Mouse (Mus musculus): ENCODE results near the gene Bpifb9b. TPM values are rescaled to one million over a fixed set of nuclear protein-coding genes. Genes with fewer than 3 reads are reported as not detected.
"Not testable (repeated sequence)": the region's sequence is repeated elsewhere in the genome, so short reads cannot be mapped to it uniquely, and the experiment has no call there.

The Bpifb9b gene
- not detected for total RNA-seq (2021)
- long read RNA-seq, experiment 1 = 0 reads
- long read RNA-seq, experiment 2 = 0 reads

DNA sequence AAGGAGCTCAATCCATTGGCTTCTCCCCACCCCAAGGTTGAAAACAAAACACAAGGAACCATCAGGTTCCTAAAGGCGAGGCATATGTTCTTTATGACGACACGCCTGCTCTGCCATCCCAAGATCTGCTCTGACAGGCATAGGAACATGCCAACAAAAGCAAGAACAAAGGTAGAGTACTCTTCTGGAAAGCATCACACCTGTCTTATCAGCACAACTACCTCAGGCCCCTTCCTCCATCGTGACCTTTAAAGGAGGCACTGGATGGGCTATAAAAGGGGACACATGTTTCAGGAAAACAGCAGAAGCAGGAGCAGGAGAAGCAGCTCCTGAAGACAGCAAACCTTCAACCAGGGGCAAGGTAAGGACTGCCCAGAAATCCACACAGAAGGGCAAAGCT is at the start of gene Bpifb9b:
TSS of gene Bpifb9b (plus strand) at position 301 of the 400 bp plus-strand sequence.
- not testable (repeated sequence) for DNase-seq (ENCODE audit: low spot score in 2 of 2)

DNA sequence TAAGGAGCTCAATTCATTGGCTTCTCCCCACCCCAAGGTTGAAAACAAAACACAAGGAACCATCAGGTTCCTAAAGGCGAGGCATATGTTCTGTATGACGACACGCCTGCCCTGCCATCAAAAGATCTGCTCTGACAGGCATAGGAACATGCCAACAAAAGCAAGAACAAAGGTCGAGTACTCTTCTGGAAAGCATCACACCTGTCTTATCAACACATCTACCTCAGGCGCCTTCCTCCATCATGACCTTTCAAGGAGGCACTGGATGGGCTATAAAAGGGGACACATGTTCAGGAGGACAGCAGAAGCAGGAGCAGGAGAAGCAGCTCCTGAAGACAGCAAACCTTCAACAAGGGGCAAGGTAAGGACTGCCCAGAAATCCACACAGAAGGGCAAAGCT is 49.5 kb upstream of the Bpifb9b start, which contains the start of gene Bpifb9a:
TSS of gene Bpifb9a (plus strand) at position 301 of the 400 bp plus-strand sequence.
- DNase-seq (ENCODE audit: low spot score in 2 of 2) = not testable (repeated sequence)

DNA sequence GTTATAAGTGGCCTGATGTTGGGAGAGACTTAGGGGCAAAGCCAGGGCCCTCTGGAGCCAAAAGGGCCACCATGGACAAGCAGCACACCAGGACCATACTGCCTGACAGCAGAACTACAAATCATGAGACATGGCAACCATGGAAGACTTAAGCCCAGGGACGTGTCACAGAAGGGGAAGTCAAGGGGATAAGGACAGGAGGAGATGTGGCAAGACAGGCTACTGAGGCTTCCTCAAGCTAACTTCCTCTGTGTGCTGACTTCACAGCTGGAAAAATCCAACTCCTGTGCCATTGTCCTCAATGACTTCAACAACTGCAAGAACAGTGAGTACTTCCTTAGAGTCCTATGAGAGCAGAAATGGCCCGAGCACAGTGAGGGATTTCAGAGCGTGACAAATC is 42.6 kb upstream of the Bpifb9b start:
- DNase-seq (ENCODE audit: low spot score in 2 of 2) = not testable (repeated sequence)

DNA sequence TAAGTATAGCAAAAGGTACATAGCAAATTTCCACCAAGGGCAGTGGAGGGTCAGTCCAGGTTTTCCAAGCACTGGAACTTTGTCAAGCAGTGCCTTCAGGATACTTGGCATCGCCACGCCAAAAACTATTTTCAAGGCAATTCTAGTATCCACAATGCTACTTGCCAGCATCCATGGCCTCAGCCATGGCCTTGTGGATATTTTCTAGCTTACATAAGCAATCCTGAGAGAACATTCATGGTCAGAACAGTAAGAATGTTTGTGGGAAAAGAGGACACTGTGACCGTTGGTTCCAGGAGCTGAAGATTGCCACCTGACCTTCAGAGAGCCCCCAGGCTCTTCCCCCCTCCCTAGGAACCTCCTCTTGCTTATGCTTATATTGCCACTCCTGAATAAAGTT is 15.2 kb upstream of the Bpifb9b start:
- DNase-seq (ENCODE audit: low spot score in 2 of 2) = not testable (repeated sequence)

DNA sequence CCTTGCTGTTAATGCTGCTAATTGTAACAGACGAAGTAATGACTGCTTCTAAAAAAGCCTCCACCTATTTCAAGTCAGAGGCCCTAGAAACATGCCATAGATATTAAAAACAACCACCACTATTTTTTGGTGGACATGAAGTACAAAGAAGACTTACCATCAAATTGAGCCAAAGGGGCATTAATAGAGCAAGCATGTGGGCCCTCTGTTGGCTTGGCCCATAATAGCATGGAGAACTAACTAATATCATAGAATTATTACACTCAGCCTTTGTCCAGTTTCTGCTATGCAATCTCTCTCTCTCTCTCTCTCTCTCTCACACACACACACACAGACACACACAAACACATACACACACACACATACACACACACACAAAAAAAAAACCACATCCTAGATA is 14.2 kb upstream of the Bpifb9b start:
- no peak for DNase-seq (ENCODE audit: low spot score in 2 of 2)

DNA sequence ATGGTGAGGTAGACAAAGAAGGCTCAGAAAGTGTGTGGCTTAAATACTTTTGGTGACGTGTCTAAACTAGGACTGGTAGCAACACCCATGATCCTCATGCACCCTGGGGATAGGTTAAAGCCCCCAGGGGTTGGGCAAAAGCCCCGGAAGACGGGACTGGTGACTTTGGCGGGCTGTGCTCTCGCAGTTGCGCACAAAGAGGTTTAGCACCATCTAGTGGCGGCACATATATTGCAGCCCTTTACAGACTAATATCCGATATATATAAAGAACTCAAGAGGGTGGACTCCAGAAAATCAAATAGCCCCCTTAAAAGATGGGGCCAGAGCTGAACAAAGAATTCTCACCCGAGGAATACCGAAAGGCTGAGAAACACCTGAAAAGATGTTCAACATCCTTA is 12.3 kb upstream of the Bpifb9b start:
- DNase-seq (ENCODE audit: low spot score in 2 of 2) = peak in 1 of 2 experiments; percentile 22

DNA sequence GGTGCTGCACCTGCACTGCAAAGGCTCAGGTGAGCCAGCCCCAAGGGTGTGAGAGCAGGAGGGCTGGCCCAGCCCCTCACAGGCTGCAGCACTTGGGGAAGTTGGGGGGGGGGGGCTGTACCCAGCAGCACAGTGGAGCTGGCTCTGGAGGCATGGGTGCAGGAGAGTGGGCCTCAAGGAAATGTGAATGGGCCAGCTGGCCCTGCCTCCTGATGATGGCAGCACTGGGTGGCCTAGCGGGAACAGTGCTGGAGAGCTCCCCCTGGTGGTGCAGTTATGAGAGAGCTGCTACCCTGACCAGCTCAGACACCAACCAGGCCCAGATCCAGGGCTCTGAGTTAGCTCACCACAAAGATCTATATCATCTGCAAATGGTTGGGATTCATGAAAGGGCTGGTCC is 6.5 kb upstream of the Bpifb9b start:
- peak; percentile 57 to 71 for DNase-seq (ENCODE audit: low spot score in 2 of 2)

DNA sequence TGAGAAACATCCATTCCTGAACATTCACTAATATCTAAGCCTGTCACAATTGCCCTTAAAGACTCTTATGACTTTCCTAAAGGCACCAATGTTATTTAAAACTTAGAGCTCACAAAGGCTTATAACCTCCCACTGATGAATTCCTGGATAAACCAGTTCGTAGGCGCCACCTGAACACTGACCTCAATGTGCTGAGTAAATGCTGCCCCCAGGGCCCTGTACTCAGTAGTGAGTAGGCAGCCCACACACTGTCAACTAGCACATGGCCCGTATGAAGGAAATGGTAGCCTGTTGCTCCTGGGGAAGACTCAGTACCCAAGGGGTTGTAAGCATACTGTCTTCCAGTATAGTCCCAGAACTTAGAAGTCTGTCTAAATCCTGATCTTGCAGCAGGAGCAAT is 5.3 kb upstream of the Bpifb9b start:
- DNase-seq (ENCODE audit: low spot score in 2 of 2) = no peak

DNA sequence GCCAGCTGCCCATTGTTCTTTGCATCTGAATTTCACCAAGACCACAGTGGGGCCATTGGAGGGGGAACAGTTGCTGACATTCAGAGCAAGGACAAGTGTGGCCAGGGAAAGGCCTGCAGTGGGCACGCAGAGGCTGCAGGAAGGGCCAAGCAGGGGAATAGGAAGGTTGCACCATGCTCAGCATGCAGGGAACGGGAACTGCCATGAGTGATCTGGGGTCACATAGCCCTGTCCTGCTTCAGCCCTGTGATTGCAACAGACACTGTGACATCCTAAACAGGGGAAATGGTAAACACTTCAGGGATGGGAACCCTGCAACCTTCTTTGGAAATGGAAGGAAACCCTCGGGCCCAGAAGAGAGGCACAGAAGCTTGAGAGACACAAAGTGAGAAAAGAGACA is 2.4 kb upstream of the Bpifb9b start:
- DNase-seq (ENCODE audit: low spot score in 2 of 2) = not testable (repeated sequence)

DNA sequence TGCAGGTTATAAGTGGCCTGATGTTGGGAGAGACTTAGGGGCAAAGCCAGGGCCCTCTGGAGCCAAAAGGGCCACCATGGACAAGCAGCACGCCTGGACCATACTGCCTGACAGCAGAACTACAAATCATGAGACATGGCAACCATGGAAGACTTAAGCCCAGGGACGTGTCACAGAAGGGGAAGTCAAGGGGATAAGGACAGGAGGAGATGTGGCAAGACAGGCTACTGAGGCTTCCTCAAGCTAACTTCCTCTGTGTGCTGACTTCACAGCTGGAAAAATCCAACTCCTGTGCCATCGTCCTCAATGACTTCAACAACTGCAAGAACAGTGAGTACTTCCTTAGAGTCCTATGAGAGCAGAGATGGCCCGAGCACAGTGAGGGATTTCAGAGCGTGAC is 6.7 kb downstream of the Bpifb9b start:
- not testable (repeated sequence) for DNase-seq (ENCODE audit: low spot score in 2 of 2)

DNA sequence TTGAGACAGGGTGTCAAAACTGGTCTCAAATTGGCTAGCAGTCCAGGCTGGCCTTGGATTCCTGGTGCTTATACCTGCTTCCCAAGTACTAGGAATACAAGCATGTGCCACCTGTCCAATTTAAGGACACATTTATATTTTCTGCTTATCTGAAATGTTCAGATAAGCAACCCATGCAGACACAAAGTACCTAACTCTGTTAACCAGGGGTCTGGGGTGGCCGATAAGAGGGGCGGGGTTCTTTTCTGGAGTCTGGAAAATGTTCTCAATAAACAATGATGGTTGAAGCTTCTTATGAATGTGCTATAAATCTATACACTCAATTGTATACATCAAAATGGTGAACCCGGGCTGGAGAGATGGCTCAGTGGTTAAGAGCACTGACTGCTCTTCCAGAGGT is 19.8 kb downstream of the Bpifb9b start:
- DNase-seq (ENCODE audit: low spot score in 2 of 2) = no peak

DNA sequence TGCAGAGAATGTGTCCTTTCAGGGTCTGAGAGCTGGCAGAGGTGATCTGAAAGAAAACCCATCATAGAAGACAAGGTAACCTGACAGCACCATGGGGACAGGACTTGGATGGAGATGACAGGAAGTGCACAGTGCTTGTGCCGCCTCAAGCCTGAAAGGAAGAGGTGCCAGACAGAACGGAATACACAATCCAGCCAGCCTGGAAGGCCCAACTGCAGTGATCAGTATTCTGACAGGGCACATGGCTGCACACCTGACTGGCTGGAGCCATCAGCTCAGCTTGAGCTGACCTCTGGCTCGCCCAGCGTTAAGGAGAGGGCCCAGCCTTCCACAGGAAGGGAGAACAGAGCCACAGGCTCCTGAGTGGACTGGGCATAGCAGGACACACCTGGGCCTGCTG is 28.5 kb downstream of the Bpifb9b start:
- no peak for DNase-seq (ENCODE audit: low spot score in 2 of 2)

DNA sequence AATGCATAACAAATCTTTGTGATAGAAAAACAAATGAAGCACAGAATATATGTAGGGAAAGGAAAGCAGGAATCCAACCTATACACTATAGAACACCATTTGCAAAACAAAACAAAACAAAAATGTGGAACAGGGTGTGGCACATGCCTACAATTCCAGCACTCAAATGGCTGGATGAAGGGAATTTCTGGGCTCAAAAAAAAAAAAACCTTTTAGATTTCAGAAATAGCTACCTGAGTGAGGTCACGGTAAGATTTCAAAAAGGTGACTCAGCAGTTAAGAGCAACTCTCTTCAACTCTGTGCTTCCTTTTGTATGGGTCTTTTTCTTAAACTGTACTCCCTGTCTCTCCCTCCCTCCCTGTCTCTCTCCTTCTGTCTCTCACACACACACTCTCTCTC is 31.1 kb downstream of the Bpifb9b start:
- DNase-seq (ENCODE audit: low spot score in 2 of 2) = no peak

DNA sequence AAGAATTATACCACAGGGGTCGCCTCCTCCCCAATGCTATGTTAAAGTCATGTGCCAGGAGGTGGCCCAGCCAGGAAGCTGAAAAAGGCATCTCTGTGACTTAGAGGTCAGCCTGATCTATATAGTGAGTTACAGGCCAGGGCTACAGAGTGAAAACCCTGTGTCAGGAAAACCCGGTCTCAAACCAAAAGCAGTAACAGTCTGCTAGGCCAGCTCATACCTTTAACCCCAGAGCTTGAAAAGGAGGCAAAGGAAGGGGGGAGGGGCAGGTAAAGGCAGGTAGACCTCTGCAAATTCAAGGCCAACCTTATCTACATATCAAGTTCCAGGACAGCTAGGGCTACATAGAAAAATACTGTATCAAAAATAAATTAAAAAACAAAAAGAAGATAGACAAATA is 32.3 kb downstream of the Bpifb9b start:
- no peak for DNase-seq (ENCODE audit: low spot score in 2 of 2)

DNA sequence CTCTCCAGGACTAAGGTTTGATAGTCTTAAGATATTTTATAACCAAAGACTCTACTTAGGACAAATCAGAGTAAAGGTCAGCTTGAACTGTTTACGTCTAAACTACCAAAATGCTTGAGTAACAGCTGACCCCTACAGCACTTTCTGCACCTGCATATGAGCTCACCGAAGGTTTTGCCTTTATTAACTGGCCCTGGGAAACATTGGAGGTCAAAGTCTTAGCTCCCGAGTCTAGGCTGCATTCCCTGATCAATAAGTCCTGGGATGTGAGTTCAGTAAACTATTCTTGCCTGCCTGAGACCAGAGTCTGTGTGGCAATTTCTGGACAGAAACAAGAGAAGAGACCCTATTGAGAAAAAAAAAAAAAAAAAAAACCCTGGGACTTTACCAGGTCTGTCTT is 41.1 kb downstream of the Bpifb9b start:
- DNase-seq (ENCODE audit: low spot score in 2 of 2) = no peak

DNA sequence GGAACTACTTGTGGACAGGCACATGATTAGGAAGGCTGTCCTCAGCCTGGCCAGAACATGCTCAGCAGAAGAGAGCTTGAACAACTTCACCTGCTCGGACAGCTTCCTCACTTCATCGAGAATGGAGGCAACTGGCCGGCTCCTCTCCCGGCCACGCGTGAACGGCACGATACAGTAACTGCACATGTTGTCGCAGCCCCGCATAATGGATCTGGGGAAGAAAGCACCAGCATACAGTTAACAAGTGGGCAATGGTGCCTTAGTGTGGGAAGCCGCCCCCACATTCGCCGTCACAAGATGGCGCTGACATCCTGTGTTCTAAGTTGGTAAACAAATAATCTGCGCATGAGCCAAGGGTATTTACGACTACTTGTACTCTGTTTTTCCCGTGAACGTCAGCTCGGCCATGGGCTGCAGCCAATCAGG is 47.0 kb downstream of the Bpifb9b start:
- DNase-seq (ENCODE audit: low spot score in 2 of 2) = not testable (repeated sequence)

DNA sequence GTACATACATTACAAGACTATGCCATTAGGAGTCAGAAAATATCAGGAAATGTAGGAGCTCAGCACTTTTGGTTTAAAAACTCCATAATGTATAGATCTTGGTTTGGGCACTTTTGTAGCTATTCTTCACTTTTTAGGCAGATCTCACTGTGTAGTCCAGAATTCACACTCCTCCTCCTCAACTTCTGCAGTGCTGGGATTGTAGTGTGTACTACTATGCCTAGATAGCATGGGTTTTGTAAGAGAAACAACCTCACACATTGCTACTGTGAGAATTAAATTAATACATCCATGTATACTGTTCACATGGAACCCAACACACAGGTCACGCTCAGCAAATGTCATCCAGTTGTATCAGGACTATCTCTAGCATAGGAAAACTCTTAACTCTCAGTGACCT is 60.5 kb downstream of the Bpifb9b start:
- DNase-seq (ENCODE audit: low spot score in 2 of 2) = no peak

Other genes starting within 250 kb of the Bpifb9b start
- gene Bpifa3, start 176.9 kb upstream of the Bpifb9b start, total RNA-seq (2021) = not detected
- not detected for gene Bpifa1, start 164.3 kb upstream of the Bpifb9b start, total RNA-seq (2021)
- gene Bpifa5, start 144.6 kb upstream of the Bpifb9b start, total RNA-seq (2021) = not detected
- gene Bpifb1, start 116.4 kb upstream of the Bpifb9b start, total RNA-seq (2021) = not detected
- under 1 TPM; 0.17 to 0.21 TPM for gene Bpifb5, start 83.5 kb upstream of the Bpifb9b start, total RNA-seq (2021)
- gene Bpifb9a, start 49.4 kb upstream of the Bpifb9b start, total RNA-seq (2021) = not detected
- 10 to 100 TPM; 11.6 to 12.1 TPM for gene Cdk5rap1, start 65.8 kb downstream of the Bpifb9b start, total RNA-seq (2021)
- gene Snta1, start 100.9 kb downstream of the Bpifb9b start, total RNA-seq (2021) = 100 to 1,000 TPM in 1 of 2 experiments, 10 to 100 TPM in 1; 96.6 to 121 TPM
- gene Cbfa2t2, start 129.3 kb downstream of the Bpifb9b start, total RNA-seq (2021) = 10 to 100 TPM; 37.2 to 38.2 TPM
- under 1 TPM; 0.44 to 0.80 TPM for gene 1700003F12Rik, start 239.9 kb downstream of the Bpifb9b start, total RNA-seq (2021)
- under 1 TPM; 0.25 to 0.29 TPM for gene Actl10, start 244.5 kb downstream of the Bpifb9b start, total RNA-seq (2021)